Mouse (Mus musculus): ENCODE data around the gene Olfr846.

The Olfr846 gene

DNA sequence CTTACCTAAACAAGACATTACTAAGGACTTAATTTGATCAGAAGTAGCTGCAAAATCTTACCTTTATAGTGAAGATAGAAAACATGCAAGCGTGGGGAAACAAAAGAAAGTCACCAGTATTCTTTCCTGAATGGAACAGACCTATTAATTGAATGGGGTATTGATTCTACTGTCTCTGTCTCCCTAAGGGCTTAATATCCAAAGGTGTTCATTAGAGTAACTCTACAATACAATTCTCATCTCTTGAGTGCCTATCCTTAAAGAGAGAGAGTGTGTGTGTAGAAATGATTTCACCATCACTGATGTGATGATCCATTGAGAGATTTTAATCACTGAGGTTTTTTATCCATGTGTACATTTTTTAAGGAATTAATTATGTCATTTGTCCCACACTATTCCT is at the start of gene Olfr846:
TSS of gene Olfr846 (minus strand) at position 101 of the 400 bp plus-strand sequence.
- no peak for DNase-seq (ENCODE audit: extremely low read depth, low read depth, low spot score)

DNA sequence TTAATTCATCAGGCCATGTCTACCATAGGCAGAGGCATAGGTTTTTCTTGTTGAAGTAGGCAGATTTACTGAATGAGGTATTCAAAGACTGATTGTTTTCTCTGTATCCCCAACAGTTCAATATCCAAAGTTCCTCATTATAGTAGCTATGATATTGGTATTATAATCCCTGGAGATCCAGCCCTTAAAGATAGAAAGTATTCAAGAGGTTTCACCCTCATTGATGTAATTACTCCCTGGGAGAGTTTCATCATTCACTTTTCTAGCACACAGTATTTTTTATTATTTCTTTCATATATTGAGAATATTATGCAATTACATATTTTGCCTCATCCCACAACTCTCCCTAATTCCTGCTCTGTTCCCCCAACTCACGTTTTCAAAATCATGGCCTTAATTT is 14.8 kb upstream of the Olfr846 start, which contains the start of gene Olfr847:
TSS of gene Olfr847 (minus strand) at position 101 of the 400 bp plus-strand sequence.
- DNase-seq (ENCODE audit: extremely low read depth, low read depth, low spot score) = no peak

DNA sequence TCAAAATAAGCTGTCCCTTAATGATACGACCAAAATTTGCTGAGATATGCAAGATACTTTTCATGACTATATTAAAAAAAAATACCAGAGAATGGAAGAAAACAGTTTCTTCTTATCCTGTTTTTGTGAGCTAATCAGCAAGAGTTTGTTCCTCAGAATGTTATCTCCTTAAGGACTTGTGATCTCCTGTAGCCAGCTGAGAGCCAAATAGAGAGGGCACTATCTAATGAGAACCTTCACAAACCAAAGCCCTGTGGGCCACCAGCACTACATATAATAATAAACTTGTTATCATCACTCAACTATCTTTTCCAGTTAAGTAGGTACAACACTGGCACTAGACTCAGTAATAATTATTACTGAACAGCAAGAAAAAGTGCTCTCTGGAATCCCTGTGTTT is 27.6 kb downstream of the Olfr846 start, which contains the start of gene Olfr845:
TSS of gene Olfr845 (plus strand) at position 301 of the 400 bp plus-strand sequence.
- no peak for DNase-seq (ENCODE audit: extremely low read depth, low read depth, low spot score)

DNA sequence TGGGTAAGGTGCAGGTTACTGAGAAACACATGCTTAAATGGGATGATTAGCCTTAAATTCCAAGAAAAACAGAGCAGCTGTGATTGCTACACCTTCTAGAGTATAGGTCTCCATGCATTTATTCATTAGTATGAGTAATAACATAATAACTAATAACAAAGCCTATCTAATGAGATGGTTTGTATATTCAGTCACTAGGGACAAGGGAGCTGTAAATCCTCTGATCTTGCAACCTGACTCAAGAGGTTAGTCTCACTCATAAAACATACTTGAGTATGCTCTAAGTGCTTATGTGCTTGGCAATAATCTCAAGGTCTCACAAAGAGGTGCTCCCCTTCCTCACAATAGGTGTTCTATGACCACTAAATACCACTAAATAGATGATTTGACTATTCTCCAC is 47.8 kb downstream of the Olfr846 start, which contains the start of gene Olfr844:
TSS of gene Olfr844 (plus strand) at position 301 of the 400 bp plus-strand sequence.
- no peak for DNase-seq (ENCODE audit: extremely low read depth, low read depth, low spot score)

All from fat pad, adult 2 months (tissue).